Mouse (Mus musculus) yolk sac, embryonic 10.5 days (tissue): Measurements from ENCODE around the gene Lipc.

Experiments
- DNase-seq: peaks from one replicate; pipeline ENCODE4 v3.0.0-alpha.2; 2017; ENCODE audit warnings: low spot score

The Lipc gene

DNA sequence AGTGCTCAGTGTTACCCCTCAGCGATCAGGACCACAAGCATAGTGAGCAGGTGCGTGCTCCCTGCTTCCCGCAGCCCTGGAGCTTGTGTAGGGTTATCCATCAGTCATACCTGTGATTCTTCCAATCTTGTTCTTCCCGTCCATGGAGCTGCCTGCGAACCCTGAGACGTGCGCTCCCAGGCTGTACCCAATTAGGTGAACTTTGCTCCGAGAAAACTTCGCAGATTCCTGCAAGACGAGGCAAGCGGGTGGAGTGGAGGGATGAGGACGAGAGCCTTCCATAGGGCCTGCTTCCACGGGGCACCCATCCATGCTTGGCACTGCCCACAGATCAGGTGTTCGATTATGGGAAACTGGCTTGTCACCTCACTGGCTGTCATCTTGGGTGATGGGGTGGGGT lies 133.3 kb downstream of the Lipc start:
- DNase-seq = no peak

DNA sequence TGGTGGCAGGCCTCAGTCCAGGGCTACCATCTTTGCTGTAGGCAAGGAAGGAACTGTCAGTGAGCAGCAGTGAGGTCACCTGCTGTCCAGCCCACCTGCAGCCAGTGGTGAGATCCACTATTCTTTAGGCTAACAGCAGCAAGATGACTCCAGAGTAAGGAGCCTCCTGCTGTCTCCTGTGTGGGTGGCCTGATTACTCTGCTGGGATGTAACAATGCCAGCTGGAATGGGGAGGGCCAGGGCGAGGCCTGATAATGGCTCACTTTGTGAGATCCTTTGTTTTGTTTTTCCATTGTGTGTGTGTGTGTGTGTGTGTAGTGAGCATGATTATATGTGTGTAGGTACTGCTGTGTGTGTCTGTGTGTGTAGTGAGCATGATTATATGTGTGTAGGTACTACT lies 134.6 kb downstream of the Lipc start:
- DNase-seq = no peak

DNA sequence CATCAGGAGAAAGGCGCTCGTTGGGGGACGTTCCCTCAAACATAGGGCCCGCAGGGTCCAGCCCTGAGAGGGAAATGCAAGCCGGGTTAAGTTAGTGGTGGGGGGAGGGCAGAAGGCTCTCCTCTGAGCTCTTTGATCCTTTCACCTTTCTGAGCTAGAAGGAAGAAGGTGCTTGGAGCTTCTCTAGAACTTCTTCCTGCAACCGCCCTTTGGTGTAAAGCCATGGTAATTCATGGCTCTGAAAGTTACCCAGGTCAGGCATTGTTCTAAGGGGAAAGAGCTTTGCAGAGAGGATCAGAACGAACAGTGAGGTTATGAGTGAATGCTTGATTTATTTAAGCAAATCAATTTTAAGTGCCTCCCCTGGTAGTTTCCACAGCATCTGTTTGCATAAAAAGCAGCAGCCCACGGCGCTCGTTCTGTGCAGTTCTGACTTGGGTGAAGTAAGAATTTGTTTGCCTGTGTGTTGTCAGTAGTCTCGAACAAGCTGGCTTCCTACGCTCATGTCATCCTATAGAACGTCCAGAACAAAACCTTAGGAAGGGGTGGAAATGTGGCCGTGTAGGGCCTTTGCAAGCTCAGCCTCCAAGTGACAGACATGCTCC lies 135.2 kb downstream of the Lipc start:
- DNase-seq = no peak

DNA sequence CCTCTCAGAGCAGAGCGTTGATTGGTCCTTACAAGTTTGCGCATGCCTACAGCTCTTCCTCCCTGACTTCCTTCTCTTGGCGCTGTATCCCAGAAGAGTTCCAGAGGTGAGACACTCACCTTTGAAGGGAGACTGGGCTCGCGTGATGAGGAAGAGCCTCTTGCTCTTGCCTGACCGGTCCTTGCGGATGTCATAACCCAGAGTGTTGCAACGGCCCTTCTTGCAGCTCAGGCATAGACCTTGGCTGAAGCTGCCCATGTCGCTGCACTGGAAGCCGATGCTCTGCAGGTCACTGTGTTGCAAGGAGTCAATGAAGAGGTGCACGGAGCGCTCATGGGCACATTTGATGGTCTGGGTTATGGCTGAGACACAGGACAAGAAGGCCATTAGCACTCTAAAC lies 139.5 kb downstream of the Lipc start:
- no peak for DNase-seq

DNA sequence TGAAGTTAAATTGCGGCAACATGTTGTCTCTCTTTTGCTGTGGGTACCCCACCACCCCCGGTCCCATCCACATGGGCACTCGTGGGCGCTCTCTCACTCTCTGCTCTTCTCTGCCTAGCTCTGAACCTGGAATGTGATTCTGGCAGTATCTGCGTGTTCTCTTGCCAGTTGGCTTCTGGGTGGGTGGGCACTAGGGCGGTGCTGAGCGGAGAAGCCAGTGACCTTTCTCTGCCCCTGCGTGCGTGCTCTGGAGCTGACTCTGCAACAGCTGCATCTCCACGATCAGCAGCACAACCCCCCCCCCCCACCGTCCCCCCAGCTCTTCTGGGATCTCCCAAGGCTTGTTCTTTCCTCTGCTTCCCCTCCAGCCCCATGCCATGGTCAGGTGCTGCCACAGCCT lies 144.3 kb downstream of the Lipc start:
- no peak for DNase-seq

DNA sequence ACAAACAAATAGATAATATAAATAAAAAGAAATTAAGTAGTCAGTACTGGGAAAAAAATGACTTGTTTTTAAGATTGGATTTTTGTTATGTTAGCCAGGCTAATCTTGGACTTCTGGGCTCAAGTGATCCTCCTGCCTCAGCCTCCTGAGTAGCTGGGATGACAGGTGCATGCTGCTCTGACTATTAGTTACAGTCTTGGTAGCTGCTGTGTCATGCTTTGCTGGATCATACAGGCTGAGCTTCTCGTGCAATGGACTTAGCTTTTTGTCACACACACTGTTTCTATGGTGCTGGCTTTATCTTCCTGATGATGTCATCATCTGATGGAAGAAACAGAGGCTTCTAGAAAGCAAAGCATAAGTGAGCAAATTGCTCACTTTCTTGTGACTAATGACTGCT lies 146.0 kb downstream of the Lipc start:
- DNase-seq = no peak

DNA sequence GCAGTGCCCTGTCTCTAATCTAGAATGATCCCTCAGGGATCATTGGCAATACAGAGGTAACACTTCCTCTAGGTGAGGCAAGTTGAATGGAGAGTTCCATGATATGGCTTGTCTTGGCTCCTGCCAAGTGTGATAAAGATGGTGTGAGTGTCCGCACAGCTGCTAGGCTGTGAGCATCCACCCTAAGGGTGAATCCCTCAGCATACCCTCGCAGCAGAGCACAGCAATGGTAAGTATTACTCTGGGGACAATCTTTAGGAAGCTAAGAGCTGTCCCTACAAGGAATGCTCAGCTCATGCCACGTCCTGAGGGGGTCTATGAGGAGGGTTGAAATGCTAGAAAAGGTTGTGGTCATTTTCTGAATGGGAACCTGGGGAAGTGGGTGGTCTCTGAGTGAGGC lies 149.2 kb downstream of the Lipc start:
- DNase-seq = no peak

DNA sequence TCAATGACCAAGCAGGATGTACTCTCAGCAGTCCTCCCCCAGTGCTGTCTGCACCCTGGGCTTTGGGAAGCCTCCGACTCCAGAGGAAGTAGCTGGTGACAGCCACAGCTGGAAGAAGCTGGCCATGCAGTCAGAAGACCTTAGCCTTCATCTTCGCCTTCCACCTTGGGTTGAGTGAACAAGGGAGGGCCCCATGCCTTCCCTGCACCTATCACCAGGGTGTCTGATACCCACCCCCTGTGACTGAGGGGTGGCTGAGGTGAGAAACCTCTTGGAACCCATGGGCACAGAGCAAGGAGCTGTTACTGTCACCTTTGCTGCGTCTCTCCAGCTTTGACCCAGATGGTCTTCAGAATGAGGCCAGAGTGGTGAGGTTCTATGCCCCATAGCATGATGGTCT lies 150.3 kb downstream of the Lipc start:
- DNase-seq = no peak

DNA sequence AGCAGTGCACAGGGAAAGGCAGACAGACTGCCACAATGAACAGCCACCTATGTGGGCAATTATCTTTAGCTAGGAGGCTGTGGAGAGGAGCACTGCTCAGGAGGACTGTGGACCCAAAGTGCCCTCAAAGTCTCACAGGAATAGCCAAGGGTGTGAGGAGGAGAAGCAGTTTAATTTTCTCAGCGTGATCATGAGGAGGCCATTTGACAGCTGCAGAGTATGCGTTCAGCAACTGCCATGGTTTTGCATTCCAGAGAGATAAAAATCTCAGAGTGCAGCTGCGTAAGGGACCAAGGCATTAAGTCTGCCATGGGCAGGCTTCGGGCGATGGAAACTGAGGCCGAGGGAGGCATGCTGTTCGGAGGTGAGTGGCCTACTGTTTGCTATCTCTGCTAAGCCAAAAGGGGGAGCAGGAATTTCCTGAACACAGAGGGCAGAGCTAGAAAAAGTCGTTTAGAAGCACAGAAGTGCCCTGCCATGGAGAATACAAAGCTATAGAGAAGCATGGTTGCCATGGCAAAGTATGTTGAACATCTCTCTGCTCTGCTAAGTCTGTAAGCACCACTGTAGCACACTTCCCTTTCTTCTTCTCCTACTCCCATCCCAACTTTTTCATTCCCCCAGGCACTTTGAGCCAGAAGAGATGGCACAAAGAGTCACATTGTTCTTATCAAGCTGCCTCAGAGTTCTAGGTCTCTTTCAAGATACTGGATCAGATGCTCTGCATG lies 151.3 kb downstream of the Lipc start:
- no peak for DNase-seq

DNA sequence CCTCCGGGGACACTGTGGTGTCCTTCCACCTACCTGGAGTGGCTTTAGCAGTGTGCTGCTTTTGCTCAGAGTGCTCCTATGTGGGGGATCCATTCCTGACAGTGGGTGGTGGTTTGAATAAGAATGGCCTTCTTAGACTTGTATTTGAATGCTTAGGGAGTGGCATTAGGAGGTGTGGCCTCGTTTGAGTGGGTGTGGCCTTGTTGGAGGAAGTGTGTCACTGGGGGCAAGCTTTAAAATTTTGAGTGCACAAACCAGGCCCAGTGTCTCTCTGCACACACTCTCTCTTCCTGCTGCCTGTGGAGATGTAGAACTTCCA lies 156.6 kb downstream of the Lipc start:
- no peak for DNase-seq

DNA sequence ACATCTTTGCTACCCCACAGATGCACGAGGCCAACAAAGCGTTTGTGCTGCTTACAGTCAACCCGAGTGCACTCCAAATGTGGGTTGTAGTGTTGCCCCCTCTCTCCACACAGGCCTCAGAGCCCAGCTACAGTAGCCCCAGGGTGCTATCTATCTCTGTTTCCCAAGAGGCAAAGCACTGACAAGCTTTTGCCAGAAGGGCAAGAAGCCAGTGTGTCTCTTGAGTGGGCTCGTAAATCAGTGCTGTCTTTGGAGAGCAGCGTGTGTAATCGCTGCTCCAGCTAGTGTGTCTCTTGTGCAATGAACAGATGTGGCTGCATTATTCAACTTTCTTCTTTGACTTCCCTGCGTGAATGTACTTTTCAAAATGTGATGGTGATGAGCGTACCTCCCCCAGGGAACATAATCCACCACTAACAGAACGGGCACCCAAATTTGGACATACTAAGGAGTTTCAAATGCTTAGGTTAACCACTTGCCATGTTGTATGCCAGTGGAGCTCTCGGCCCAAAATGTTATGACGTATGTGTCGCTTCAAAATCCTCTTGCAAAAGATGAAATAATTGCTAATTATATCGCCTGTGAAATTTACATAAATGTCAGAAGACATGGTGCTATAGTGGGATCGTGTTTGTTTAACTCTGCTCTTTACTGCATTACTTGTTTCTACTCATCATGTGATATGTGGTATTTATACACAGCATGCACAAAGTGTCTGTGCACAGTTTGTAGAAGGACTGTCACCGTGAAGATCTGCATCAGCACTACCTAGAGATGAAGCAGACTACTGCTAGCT lies 157.2 kb downstream of the Lipc start:
- DNase-seq = no peak

DNA sequence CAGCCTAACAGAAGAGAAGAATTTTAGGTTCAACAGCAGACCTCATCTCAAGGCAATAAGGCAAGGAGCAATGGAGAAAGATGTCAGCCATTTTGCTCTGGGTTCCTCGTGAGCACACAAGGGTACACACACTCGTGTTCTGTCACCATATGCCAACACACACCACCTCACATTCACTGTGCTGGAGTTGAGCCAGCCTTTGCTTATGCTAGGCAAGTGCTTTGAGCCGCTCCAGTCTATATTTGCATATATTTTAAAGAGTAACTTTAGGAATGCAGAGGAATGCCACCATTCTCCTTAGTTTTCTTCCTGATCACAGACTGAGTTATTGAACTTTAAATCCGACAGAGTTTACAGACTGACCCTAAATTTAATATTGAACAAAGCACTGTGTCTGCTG lies 161.4 kb downstream of the Lipc start:
- no peak for DNase-seq

DNA sequence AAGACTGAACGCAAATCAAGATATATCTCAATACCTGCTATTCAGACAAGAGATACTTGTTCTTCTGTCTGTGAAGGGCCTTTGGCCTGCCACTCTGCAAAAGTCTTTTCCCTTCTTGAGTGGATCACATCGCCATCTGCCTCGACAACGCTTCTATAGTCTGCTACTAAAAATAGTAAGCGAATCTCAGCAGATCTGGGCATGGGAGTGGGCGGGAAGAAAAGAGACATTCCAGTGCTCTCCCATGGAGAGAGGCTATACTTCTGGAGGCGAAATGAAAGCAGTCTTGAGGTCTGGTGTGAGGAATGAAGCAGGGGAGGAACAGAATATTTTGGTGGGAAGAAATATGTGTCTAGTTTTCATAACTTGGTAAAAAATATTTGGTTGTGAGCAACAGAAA lies 163.3 kb downstream of the Lipc start:
- no peak for DNase-seq

DNA sequence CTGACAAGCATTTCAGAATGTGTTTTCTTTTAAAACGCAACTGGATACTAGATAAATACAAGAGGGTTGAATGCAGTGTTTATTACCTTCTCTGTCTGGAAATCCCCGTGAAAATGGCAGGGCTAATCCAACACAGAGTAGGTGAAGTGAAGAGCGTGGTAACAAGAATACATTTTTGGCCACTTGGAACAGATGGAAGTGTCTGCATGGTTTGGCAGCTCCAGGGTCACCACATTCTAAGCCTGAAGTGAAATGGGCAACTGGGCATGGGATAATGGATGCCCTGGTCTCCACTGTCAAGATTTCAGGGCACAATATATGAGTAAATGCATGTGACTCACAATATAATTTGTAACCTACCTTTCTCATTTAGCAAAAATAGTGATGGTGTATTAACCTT lies 169.8 kb downstream of the Lipc start:
- no peak for DNase-seq

DNA sequence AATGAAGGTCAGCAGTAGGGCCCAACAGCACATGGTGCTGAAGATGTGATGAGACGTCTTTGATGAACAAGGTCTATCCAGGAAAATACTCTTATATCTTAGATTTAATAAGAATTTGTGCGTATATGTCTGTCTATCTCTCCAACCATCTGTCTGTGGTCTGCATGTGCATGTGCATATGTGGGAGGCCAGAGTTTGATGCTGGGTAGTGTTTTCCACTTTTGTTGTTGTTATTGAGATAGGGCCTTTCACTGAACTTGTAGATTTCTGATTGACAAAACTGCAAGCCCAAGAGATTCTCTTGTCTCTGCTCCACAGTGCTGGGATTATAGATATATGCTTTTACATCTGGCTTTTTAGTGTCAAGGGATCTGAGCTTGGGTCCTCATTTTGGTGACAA lies 176.5 kb downstream of the Lipc start:
- no peak for DNase-seq

DNA sequence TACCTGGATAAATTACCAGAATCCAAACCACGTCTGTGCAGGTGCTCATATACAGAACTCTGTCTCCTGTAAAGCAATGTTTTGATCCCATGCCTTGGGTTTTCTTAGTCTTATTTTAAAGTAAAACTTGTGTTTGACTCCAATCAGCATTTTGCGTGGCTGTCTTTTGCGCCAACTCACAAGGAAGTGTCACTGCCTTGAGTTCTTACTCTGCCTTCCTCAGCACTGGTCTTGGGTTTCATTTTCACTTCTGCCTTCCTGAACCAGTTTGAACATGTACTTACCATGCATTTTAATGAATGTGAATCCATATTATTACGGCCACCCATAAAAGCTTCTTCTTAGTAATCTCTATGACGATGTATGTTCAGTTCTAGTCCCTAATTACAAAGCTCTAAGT lies 191.1 kb downstream of the Lipc start:
- DNase-seq = no peak

DNA sequence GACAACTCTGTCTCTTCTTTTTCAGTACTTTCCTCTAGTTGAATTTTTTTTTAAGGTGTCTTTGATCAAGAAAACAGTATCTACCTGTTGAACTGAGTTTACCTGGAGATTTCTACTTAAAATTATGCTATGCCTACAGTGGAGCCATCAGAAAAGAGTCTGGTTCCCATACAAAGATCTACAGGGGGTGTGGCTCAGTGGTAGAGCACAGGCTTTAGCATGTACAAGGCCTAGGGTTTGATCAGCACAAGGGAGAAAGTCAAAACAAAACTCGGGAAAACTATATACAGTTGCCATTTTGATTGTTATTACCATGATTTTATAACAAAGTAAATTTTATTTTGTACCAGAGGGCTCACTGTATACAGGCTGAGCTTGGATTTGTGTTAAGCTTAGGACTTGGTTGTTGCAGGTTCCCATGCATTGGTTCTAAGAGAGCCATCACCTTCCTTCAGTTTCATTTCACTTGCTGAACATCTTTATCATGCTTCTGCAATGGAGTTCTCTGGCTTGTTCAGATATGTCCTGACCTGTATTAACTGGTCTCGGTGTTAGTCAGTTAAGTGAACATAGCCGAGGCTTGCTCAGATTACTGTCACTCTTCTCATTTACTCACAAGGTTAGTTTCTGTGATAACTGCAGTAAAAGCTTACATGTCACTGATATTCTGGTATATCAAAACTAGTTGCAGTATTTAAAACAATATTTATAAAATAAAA lies 200.4 kb downstream of the Lipc start:
- DNase-seq = no peak
